Mouse (Mus musculus) retina, postnatal 7 days (tissue): ENCODE results near the gene Cmc2.

Source experiments
- DNase-seq: peaks from one replicate; pipeline ENCODE4 v3.0.0-alpha.2; 2012; ENCODE audit warnings: low read depth, low spot score

Cmc2 gene

DNA sequence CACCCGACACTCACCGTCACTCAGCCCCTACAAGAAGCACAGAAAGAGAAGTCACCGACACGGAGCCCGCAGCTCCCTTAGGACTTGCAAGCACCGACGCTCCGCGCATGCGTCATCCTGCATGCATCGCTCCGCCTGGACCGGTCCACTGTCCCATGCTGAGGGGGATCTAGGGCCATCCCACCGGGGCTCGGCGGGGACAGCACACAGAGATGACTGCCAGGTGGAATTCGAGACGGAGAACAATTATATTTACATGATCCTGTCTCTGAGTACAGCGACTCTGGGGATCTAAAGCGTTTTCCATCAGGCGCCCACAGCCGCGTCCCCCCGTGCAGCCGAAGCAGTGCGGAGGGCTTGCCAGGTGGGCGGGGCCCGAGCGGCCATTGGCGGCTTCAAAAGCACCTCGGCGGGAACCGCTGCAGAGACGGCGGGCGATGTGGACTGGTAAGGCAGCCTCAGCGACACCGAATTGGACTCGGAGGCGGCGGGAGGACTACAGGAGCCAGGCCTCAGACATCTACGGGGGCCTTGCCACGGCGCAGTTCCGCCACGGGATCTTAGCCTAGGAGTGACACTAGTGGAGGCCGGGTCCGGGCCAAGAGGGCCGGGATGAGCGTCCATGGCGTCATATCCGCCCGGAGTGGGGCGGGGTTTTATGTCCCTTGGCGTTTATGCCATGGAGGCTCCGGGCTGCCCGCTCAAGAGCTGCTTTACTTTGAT lies at the start of gene Cmc2, which contains the start of gene Cenpn:
Cmc2 (minus strand) TSS at position 119 of the 723 bp plus-strand sequence.
Cenpn (plus strand) TSS at position 394 of the 723 bp plus-strand sequence.
- peak; percentile 96 for DNase-seq

DNA sequence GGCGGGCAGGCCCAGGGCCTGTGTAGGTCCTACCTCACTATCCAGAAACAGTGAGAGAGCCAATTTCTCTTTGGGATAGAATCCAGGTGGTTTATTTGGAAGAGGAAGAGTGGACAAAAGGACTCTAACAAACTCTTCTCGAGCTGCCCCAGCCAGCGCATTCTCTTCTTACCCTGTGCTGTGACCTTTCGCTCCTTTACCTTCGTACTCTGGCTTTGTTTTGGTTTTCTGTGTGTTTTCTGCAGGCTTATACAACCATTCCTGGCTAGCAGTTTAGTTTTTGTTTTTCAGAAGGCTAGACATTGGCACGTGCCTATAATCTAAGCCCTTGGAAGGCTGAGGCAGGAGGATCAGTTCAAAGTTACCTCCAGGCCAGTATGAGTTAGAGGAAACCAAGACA lies 48.3 kb upstream of the Cmc2 start:
- DNase-seq = no peak

DNA sequence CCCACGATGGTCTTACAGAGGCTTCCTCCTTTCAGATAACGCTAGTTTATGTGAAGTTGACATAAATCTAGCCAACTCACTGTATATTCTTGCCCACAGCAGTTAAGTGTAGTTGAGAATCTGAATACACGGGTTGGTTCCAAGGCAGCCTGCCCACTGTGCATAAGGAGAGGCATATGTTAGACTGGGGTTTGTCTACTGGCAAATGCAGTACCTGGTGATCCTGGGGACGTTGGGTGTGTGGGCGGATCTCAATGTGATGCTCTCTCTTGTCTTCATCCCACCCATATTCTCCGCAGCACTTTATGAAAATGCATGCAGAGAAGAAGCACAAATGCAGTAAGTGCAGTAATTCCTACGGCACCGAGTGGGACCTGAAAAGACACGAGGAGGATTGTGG lies 33.2 kb upstream of the Cmc2 start:
- DNase-seq = no peak

DNA sequence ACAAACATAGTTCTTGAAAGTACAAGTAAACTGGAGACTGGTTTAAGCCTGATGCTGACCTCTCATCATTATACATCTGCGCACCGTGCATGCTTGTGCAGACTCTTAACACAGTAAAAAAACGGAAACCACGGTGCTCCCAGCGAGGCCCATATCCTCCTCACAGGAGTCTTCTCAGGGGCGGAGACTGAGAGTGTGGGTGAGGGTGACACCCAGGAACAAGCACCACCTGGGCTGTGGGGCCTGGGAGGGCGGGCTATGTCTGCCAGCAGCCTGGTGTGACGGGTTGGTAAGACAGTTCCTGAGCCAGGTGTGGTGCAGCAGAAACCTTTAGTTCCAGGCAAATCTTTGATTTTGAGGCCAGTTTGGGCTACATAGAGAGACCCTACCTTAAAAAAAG lies 31.2 kb upstream of the Cmc2 start:
- no peak for DNase-seq

DNA sequence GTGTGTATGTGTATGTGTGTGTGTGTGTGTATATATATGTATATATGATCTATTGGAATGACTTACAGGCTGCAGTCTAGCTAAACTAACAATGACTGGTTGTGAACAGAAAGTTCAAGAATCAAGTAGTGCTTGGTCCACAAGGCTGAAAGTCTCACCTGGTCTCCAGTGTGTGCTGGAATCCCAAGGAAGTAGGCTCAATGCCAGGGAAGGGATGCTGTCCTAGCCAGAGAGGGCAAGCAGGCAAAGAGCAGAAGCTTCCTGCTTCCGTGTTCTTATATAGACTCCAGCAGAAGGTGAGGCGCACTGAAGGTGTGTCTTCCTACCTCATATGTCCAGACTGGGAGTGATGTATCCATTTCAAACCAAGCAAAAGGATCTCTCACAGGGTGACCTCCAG lies 30.5 kb upstream of the Cmc2 start:
- DNase-seq = no peak

DNA sequence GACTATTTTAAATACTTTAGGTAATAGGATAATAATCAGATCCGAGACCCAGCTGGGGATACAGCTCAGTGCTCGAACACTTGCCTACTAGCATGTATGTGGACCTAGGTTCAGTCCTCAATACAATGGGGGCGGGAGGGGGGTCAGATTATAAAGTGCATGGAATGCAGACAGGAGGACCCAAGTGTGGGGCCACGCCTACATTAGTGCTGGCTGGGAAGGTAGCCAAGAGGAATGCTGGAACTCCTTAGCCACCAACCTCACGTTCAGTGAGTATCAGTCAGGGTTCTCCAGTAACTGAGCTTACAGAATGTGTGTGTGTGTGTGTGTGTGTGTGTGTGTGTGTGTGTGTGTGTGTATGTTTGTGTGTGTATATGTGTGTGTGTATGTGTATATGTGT lies 30.1 kb upstream of the Cmc2 start:
- no peak for DNase-seq

DNA sequence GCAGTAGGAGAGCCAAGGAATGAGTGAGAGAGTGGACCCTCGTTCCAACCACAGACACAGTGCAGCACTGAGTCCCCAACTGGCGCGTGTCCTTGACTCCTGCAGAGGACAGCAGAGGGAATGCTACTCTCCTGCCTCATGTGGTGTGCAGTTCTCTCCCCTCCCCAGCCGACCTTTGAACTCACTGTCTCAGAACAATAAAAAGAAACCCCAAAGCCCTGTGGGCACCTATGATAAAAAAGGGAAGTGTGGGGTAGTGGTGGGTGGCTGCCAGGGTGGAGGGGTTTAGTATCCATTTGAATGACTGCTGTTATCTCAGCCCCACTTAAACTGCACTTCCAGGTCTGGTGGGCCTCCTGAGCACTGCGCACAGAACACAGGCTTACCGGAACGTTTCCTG lies 26.3 kb upstream of the Cmc2 start:
- DNase-seq = no peak

DNA sequence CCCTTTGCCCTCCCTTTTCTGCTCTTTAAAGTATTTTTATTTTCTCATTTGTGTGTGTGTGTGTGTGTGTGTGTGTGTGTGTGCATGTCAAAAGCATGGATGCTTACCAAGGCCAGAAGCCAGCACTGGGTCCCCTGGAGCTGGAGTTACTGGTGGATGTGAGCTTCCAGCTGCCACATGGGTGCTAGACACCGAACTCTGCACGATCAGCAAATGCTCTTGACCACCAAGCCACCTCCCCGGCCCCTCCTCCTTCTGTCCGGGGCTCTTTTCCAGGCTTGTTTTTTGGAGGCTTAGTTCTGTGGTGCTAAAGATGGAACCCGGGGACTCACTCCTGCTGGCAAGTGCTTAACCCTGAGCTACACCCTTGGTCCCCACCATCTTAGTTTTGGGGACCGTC lies 25.6 kb upstream of the Cmc2 start:
- no peak for DNase-seq

DNA sequence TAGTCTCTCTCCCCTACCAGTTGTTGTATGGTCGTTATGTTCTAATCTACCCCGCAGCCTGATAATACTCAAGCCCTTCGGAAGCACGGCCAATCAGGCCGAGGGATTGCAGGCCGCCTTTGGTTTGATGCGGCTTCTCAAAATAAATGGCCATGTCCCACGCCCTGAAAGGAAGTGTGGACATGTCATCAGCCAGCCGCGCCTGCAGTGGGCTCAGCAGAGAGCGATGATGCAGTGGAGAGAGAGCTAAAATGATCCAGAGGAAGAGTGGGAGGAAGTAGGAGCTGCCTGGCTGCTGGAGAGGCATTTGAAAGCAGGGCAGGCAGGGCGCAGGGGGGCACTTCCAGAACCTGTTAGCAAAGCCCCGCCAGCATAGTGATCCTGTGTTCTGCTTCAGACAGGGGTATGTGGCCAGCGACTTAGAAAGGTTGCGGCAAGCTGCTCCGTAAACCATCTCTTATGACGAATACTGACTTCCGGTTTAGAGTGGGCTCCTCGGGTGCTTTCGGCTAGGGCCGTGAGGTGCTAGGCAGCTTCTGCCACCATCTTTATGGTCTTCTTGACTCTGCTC lies 25.1 kb upstream of the Cmc2 start:
- no peak for DNase-seq

DNA sequence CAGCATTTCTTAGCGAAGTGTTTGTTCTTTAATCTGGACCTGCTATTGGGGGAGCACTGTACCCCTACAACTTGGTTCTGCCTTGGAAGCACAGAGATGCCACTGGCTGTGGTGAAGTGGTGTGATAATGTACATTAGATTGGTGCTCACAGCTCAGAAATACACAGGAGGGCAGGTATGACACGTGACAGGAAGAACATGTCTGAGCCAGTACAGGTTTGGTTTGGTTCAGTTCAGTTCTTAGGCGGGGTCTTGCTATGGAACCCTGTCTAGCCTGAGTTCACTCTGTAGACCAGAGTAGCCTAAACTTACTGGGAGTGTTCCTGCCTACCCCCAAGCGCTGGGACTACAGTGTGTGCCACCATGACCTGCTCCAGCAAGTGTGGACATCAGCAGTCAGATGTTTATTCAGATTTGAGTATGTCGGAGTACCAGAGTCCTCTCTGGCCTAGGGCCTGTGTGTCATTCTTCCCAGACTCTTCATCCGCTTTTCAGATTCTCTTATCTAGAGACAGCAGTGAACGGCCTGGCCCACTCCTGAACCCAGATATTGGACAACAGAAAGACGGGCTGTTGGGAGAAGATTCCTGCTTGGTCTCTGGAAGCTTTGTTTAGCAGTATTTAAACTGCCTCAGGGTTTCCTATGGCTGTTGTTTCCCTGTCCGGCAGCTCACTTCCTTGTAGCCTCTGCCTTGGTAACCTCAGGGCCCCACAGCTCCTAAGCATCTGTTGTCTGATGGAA lies 24.1 kb upstream of the Cmc2 start:
- DNase-seq = no peak

DNA sequence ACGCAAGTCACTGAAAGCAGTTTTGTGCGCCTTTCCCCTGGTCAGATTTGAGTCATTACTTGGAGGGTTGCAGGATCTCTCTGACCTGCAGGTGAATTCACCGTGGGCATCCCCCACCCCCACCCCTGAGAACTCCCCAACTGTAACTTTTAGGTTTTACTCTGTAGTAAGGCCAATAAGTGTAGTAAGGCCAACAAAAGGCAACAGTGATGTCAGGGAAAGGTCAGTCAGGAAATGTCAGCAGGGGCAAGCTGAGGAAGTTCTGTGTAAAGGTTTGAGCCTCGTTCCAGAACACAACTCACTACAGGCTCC lies 23.1 kb upstream of the Cmc2 start:
- no peak for DNase-seq

DNA sequence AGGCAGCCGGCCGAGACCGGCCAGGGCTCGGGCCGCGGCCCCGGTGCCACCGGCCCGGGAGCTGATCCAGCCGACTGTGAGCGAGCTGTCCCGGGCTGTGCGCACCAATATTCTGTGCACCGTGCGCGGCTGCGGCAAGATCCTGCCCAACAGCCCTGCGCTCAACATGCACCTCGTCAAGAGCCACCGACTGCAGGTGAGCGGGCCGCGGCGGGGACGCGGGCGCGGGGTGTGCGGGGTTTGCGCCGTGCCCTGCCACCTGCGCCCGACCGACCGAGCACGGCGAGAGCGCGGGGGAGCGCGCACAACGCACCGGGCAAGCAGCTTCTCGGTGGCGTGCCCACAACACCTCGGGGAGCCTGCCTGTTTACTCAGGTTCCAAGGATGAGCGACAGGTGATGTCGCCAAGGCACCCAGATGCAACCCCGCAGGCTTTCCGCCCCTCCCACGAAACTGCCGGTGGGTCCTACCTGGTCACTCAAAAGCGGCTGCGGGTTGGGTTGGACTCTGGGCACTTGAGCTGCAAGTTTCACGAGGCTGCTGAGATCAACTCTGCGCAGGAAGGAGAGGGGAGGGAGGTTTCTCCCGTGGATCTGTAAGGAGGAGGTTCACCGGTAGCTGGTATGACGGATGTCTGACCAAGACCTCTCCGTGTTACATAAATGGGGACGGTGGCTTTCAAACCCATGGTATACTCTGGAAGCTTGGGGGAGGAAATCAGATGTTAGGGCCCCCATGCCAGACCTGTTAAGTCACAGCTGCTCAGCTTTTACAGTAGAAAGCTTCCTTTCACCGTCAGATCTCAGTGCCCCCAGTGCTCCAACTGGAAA lies 22.5 kb upstream of the Cmc2 start:
- no peak for DNase-seq

DNA sequence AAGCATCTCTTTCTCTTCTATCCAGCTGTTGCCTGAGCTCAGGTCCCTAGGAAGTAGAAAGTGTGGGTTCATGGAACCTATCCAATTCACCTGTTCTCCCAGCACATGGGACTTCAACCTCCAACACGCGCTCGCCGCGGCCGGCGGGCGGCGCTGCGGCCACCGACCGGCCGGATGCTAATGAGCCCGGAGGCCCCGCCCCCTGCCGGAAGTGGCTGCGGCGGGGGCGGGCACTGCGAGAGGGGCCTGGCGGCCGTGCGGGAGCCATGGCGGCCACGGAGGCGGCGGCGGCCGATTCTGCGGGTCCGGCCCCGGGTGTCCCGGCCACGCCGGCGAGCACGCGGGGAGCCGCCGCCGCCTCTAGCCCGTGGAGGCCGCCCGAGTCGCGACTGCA lies 21.9 kb upstream of the Cmc2 start, which contains the start of gene Atmin:
Atmin (plus strand) TSS at position 233 of the 394 bp plus-strand sequence.
- DNase-seq = peak; percentile 84

DNA sequence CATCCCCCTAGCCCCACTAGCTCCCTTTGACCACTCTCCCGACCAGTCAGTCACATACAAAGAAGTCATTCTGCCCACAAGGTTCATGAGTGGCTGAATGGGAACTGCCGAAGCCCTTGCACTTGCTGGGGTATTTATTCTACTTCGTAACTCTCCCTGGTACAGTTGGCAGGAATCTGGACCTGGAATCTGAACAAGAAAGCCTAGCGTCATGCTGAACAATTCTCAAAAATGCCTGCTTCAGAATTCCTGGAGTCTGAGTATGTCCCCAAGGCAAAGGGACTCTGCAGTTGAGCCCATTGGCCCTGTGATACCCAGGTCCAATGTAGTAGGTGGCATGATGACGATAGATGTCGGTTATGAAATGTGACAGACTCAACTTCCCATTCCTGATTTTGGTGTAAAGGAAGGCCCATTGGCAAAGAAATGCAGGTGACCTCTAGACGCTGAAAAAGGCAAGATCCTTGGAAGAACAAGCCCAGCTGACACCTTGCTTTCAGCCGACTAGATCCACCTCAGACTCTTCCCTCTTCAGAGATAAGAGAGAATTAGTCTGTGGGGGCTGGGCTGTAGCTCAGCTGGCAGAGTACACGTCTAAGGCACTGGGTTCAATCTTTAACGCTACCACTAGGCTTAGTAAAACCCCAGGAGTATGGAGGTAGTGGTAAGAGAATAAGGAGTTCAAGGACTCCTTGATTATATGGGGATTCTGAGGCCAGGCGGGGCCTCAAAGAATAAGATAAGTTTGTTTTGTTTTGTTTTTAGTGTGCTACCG lies 21.2 kb upstream of the Cmc2 start:
- no peak for DNase-seq

DNA sequence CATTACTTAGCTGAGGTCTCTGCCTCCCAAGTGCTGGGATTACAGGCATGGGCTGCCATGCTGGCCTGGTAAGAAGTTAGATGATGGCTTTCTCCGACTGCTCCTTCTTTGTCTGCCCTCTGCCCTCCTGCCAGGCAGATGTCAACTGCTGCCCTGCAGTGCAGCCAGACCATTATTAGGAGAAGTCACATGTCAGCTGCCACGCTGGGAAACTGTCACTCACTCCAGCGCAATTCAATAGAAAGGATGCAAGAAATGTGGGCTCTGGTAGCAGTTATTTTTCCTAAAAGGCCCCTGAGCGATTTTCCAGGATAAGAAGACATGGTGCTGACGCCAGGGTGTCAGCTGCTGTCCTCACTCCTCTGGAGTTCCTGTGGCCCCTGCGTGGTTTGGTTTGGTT lies 14.3 kb upstream of the Cmc2 start:
- no peak for DNase-seq

DNA sequence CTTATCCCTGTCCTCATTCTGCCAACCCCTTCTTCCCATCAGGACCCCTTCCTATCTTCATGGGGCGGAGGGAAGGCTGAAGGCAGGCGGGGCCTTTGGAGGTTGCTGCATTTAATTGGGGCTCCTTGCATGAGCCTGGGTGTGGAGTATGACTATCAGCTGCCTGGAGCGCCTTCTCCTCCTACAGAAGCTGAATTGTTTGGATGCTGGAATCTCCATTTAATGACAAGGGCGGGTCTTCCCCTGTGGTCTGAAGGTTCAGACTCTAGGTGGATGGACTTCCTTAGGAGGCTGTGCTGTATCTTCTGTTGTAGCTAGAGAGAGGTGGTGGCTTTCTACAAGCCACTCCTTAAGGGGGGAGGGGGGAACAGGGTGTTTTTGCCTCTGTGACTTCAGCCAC lies 13.7 kb upstream of the Cmc2 start:
- DNase-seq = no peak

DNA sequence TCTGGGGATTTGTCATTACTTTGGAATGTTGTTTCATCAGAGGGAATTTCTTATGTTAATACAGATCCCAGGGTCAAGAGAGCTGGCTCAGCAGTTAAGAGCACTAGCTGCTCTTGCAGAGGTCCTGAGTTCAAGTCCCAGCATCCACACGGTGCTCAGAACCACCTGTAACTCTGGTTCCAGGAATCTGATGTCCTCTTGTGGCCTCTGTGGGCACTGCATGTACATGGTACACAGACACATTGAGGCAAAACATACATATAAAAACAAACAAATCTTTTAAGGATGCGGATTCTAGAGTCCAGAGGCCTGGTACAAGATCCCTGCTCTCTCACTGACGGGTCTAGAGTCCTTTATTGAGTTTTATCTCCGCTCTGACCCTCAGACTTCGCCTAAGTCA lies 7.3 kb upstream of the Cmc2 start:
- DNase-seq = no peak

DNA sequence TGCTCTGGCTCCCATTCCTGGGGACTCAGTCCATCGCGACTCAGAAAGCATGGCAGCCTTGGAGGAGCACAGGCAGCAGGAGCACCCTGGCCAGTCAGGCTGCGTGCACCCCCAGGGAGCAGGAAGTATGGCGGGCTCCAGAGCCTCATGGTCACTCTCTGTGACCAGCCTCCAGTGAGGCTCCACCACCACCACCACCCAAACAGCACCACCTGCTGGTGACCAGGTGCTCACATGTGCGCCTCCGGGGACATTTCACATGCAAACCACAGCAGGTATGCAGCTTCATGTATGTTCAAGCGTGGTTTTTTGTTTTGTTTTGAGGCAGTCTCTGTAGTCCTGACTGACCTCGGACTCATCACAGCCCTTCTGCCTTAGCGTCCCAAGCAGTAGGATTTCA lies 6.6 kb upstream of the Cmc2 start:
- DNase-seq = no peak

DNA sequence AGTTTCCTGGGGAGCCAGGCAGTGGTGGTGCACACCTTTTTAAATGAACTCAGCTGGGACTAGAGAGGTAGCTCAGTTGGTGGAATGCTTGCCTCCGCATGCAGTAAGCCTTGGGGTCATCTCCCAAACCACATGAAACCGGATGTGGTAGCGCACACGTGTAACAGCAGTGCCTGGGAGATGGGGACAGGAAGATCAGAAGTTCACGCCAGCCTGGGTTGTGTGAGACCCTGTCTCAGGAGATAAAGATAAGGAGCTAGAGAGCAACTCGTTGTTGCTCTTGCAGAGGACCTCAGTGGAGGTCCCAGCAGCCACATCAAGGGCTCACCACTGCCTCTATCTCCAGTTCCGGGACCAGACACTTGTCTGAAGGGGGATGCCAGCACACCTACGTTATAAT lies 2.3 kb upstream of the Cmc2 start:
- no peak for DNase-seq

DNA sequence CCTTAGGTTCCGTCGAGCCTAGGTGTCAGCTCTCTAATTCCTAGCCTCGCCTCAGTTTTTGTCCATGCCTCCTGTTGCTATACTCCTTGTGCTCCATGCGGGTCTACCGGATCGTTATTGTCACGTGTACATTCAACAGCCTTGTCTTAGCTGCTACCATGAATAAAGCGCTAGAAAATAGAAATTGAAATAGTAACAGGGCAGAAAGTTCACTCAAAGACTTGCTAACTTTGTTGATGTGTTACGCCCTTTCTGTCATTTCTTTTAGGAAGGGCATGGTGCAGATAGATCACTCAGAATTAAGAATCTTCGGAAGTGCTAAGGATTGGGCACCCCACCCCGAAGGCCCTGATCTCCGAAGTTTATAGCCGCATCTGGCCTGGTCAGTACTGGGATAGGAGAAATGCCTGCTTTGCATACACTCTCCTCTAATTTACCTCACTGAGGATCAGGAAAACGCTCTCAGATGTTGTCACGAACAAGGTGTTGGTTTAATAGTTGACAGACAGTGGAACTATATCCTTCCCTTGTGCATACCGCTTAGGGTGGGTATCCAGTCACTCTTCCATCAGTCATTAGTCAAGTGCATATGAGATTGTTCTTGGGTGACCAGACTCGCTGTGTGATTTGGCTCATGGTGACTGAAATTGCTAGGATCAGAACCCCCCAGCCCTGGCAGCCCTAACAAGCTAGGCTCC lies 954 bp upstream of the Cmc2 start:
- DNase-seq = no peak

DNA sequence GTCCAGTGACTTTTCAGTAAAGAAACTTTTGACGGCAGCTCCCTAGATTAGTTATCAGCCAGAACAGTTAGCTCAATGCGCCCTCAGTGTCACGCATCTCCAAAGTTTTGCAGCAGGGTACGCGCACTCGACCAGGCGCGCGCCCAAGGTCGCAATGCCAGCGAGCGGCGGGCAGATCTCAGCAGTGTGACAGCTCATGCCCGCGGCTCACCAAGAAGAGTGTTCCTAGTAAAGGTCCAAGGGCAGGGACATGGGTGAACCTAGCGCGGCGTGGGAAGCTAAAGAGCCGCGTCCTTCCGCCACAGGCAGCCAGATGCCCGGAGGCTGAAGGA lies 284 bp downstream of the Cmc2 start:
- DNase-seq = no peak
